ENCODE assay signal across 12 mouse cellular contexts in the genomic region with DNA sequence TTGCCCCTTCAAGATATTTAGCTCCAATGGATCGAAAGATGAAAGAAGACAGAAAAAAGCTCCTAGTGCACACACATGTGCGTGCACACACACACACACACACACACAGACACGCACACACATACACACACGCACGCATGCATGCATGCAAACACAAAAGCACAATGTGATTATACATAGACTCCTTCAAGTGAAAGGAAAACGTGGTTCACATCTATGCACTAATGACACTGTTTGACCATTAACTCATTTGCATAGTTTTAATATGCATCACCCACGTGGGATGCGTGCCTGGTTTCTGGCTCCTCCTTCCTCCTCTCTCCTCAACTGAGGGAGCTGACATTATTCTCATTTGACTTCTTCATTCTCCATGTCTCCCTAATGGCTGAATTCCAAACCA.
DNase-seq lines count a peak whose midpoint lies in the region; ATAC-seq and TF ChIP-seq lines count a peak whose summit lies in the region.
"Had no signal": no experiment of that assay in that cellular context is flagged by ENCODE, and none has a peak within 500 bp of the region (broad histone marks: within the 10 kb centered on the region; RNA-seq: fewer than 3 reads in every experiment).

No protein-coding gene starts in this region.

- 69% methylated on average over 8 of the region's 8 CpGs for WGBS in cerebellum, adult 2 months
- WGBS in midbrain, embryonic 13.5 days: 62% methylated on average over 8 of the region's 8 CpGs
- 80% methylated on average over 8 of the region's 8 CpGs for WGBS in midbrain, embryonic 11.5 days
- 48% methylated on average over 8 of the region's 8 CpGs for WGBS in hindbrain, embryonic 14.5 days
- WGBS in neural tube, embryonic 15.5 days: 44% methylated on average over 8 of the region's 8 CpGs

- H3K4me3 ChIP-seq in cerebellum, adult 2 months (replicated peaks; ENCODE audit: insufficient read depth, low read depth, low read length): no peak overlapping the region
- H3K4me3 ChIP-seq in midbrain, embryonic 13.5 days (replicated peaks): no peak overlapping the region
- H3K4me3 ChIP-seq in midbrain, embryonic 11.5 days (ENCODE audit: low read depth, low read length): no peak overlapping the region
- H3K4me3 ChIP-seq in hindbrain, embryonic 14.5 days (replicated peaks; ENCODE audit: low read length): no peak overlapping the region
- no peak overlapping the region for H3K4me3 ChIP-seq in neural tube, embryonic 15.5 days (replicated peaks)
- no peak overlapping the region for H3K4me3 ChIP-seq in layer of hippocampus, adult 2 months
- H3K4me3 ChIP-seq: gastrocnemius, adult 2 months had no signal

- no peaks in the 10 kb centered on the region for H3K27me3 ChIP-seq in cerebellum, adult 2 months (ENCODE audit: control insufficient read depth, insufficient read depth, low read length)
- H3K27me3 ChIP-seq in midbrain, embryonic 13.5 days: no peaks in the 10 kb centered on the region
- no peaks in the 10 kb centered on the region for H3K27me3 ChIP-seq in midbrain, embryonic 11.5 days (ENCODE audit: control insufficient read depth, insufficient read depth, low read length)
- no peaks in the 10 kb centered on the region for H3K27me3 ChIP-seq in hindbrain, embryonic 14.5 days (ENCODE audit: control insufficient read depth, insufficient read depth, low read length)
- H3K27me3 ChIP-seq in neural tube, embryonic 15.5 days (replicated peaks): no peaks in the 10 kb centered on the region

- H3K27ac ChIP-seq in cerebellum, adult 2 months (ENCODE audit: insufficient read depth, low read length): peak overlapping the region; percentile 28; the same call in 1 of the 2 replicates
- peak overlapping the region; percentile 78; the same call in 1 of the 2 replicates for H3K27ac ChIP-seq in midbrain, embryonic 13.5 days
- no peak overlapping the region for H3K27ac ChIP-seq in midbrain, embryonic 11.5 days (ENCODE audit: low read depth, low read length)
- peak overlapping the region; percentile 75 for H3K27ac ChIP-seq in hindbrain, embryonic 14.5 days
- peak overlapping the region; percentile 60; the same call in 1 of the 2 replicates for H3K27ac ChIP-seq in neural tube, embryonic 15.5 days (replicated peaks)
- no peak overlapping the region for H3K27ac ChIP-seq in layer of hippocampus, adult 2 months
- H3K27ac ChIP-seq: gastrocnemius, adult 2 months had no signal

- H3K4me1 ChIP-seq in cerebellum, adult 2 months (ENCODE audit: control insufficient read depth, insufficient read depth, low read length): peaks cover 7% of the 10 kb centered on the region
- H3K4me1 ChIP-seq in midbrain, embryonic 13.5 days (replicated peaks): peaks cover 14% of the 10 kb centered on the region
- no peaks in the 10 kb centered on the region for H3K4me1 ChIP-seq in midbrain, embryonic 11.5 days (ENCODE audit: control insufficient read depth, insufficient read depth, low read length)
- peaks cover 22% of the 10 kb centered on the region for H3K4me1 ChIP-seq in hindbrain, embryonic 14.5 days (replicated peaks; ENCODE audit: control insufficient read depth, insufficient read depth, low read length)
- H3K4me1 ChIP-seq in neural tube, embryonic 15.5 days: peaks cover 18% of the 10 kb centered on the region

- no peaks in the 10 kb centered on the region for H3K9me3 ChIP-seq in midbrain, embryonic 13.5 days
- H3K9me3 ChIP-seq in midbrain, embryonic 11.5 days (ENCODE audit: control insufficient read depth, low read length): no peaks in the 10 kb centered on the region
- no peaks in the 10 kb centered on the region for H3K9me3 ChIP-seq in hindbrain, embryonic 14.5 days (ENCODE audit: control insufficient read depth, low read length)
- H3K9me3 ChIP-seq in neural tube, embryonic 15.5 days (replicated peaks): no peaks in the 10 kb centered on the region

- ATAC-seq in midbrain, embryonic 13.5 days: peak; percentile 43; the same call in 1 of the 2 replicates
- no peak for ATAC-seq in midbrain, embryonic 11.5 days (ENCODE audit: low FRiP score)
- peak; percentile 54; the same call in 1 of the 2 replicates for ATAC-seq in hindbrain, embryonic 14.5 days (ENCODE audit: low FRiP score)
- ATAC-seq in neural tube, embryonic 15.5 days (ENCODE audit: low FRiP score): no peak
- no peak for ATAC-seq in CD4-positive, CD25-positive, alpha-beta regulatory T cell, adult 4 months

- TF ChIP-seq CTCF in cerebellum, adult 2 months (IDR thresholded peaks at IDR 0.05; ENCODE audit: borderline replicate concordance, insufficient read depth, low read depth, low read length): no peak
- TF ChIP-seq CTCF in layer of hippocampus, adult 2 months (conservative IDR thresholded peaks at IDR 0.05): no peak

- H3K4me2 ChIP-seq in midbrain, embryonic 13.5 days (replicated peaks): no peak overlapping the region
- no peak overlapping the region for H3K4me2 ChIP-seq in midbrain, embryonic 11.5 days
- no peak overlapping the region for H3K4me2 ChIP-seq in hindbrain, embryonic 14.5 days (replicated peaks)
- no peak overlapping the region for H3K4me2 ChIP-seq in neural tube, embryonic 15.5 days

- H3K36me3 ChIP-seq in midbrain, embryonic 13.5 days: no peaks in the 10 kb centered on the region
- H3K36me3 ChIP-seq in midbrain, embryonic 11.5 days (ENCODE audit: control insufficient read depth, insufficient read depth, low read length): no peaks in the 10 kb centered on the region
- no peaks in the 10 kb centered on the region for H3K36me3 ChIP-seq in hindbrain, embryonic 14.5 days (replicated peaks; ENCODE audit: control insufficient read depth, insufficient read depth)
- H3K36me3 ChIP-seq in neural tube, embryonic 15.5 days: no peaks in the 10 kb centered on the region

- DNase-seq in cerebellum, adult 2 months: peak in 1 of 2 experiments; percentile 12
- DNase-seq in cerebellum, adult 11 months: no peak
- DNase-seq in midbrain, embryonic 11.5 days (ENCODE audit: low spot score, missing footprints): no peak
- DNase-seq in hindbrain, embryonic 14.5 days (ENCODE audit: low spot score): peak; percentile 46
- DNase-seq in layer of hippocampus, adult 2 months (ENCODE audit: low spot score in 2 of 2): no peak
- DNase-seq: gastrocnemius, adult 2 months; kidney, adult 9 months; lung, adult 18-20 months; right cerebral cortex, adult 18-20 months had no signal

- no peak for TF ChIP-seq POLR2A in cerebellum, adult 2 months (IDR thresholded peaks at IDR 0.05; ENCODE audit: borderline replicate concordance, insufficient read depth, low read length)

- H3K9ac ChIP-seq in midbrain, embryonic 13.5 days (replicated peaks): no peak overlapping the region
- no peak overlapping the region for H3K9ac ChIP-seq in midbrain, embryonic 11.5 days (ENCODE audit: low read length)
- H3K9ac ChIP-seq in hindbrain, embryonic 14.5 days: no peak overlapping the region
- no peak overlapping the region for H3K9ac ChIP-seq in neural tube, embryonic 15.5 days (replicated peaks)

Comparison
In these comparisons a context has a peak if more than half of its experiments do, and no peak if none do; other contexts are left out.
1. H3K27ac ChIP-seq: peak in cerebellum, adult 2 months (single experiment), midbrain, embryonic 13.5 days (single experiment), hindbrain, embryonic 14.5 days (single experiment) and neural tube, embryonic 15.5 days (single experiment); none in midbrain, embryonic 11.5 days (single experiment) and layer of hippocampus, adult 2 months (single experiment).
2. ATAC-seq: peak in midbrain, embryonic 13.5 days (single experiment) and hindbrain, embryonic 14.5 days (single experiment); none in midbrain, embryonic 11.5 days (single experiment), neural tube, embryonic 15.5 days (single experiment) and CD4-positive, CD25-positive, alpha-beta regulatory T cell, adult 4 months (single experiment).